Mouse (Mus musculus): Measurements from ENCODE around the gene Susd6. TPM values are rescaled to one million over a fixed set of nuclear protein-coding genes. Genes with fewer than 3 reads are reported as not detected.

The Susd6 gene
- polyA plus RNA-seq, 2 experiments = 11.1 to 11.6 TPM

DNA sequence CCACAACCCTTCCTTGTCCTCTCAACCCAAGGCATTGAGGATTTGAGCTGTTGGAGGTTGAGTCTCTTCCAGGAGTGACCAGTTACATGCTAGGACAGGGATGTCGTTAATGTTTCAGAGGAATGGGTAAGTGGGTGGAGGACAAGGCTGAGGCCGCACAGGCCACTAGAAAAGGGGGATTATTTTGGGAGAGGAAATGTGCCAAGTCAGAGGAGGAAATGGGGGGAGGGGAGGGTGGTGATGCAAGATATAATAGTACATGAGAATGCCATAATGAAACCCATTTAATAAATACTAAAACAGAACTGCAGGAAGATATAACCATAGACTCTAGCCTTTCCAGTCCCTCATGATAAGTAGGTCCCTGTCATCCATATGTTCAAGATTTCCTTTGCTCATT is 19.7 kb downstream of the Susd6 start:
- no peak overlapping the region for H3K4me3 ChIP-seq (ENCODE audit: insufficient read depth in 1 of 2, low read depth in 2 of 2, low read length in 2 of 2)
- WGBS (ENCODE audit: insufficient replicate concordance) = 47% methylated on average over 2 of the region's 2 CpGs
- peaks cover 53 to 54% of the 10 kb centered on the region in 2 experiments for H3K4me1 ChIP-seq (replicated peaks; ENCODE audit: control insufficient read depth in 2 of 2, insufficient read depth in 2 of 2, low read length in 1 of 2)
- H3K27ac ChIP-seq = no peak overlapping the region
- H3K36me3 ChIP-seq (replicated peaks; ENCODE audit: control insufficient read depth, insufficient read depth, low read depth) = no peaks in the 10 kb centered on the region; the same call in 1 of the 2 replicates
- ATAC-seq (ENCODE audit: insufficient read depth) = no peak
- no peak overlapping the region for H3K9ac ChIP-seq (replicated peaks)
- no peak for DNase-seq (ENCODE audit: low read depth in 3 of 3, low spot score in 3 of 3)
- no peak overlapping the region for H3K4me2 ChIP-seq (ENCODE audit: low read depth)
- no peak for TF ChIP-seq EP300 (IDR thresholded peaks at IDR 0.05; ENCODE audit: low read depth)
- no peak for TF ChIP-seq CTCF (IDR thresholded peaks at IDR 0.05; ENCODE audit: low read depth)
- no peaks in the 10 kb centered on the region for H3K27me3 ChIP-seq (ENCODE audit: control insufficient read depth, insufficient read depth, low read length)
- no peaks in the 10 kb centered on the region for H3K9me3 ChIP-seq (ENCODE audit: control insufficient read depth, low read length)

DNA sequence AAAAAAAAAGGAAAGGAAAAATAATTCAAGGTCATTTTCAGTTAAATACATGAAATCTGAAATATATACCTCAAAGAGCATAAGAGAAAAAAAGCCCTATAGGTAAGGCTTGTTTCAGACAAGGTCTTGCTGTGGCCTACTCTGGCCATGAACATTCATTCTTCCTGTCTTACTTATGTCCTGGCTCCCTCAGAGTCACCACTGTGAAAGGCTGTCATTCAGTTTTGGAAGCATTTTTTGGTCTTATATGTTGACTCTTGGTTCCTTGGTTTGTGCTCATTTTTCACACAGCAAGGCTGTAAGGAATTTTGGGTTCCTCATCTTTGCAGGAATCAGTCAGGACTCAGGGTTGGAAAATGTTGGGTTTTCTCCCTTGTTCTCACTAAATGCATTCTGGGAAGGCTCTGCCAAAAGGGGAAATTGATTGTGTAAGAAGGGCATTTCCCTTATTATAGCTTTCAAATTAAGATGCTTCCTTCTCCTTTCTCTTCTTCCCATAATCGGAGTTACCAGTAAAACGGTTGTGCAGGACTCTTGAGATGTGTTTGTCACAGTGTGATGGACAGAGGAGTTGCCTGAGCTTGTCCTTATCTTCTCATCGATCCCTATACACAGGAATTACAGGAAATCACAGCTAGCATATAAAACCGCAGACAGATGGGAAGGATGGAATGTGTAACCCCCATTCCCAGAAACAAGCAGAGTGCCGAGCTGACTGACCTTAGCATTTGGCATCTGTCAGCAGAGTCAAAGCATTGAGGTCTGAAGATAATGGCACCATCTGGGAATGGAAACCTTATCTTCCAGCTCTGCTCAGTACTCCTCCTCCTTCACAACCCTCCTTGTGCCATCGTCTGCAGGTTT is 21.6 kb downstream of the Susd6 start:
- Histone ChIP-seq H3K4me2 (ENCODE audit: low read depth) (peak overlapping the region; percentile 53), H3K27ac (peak overlapping the region; percentile 17), H3K9me3 (ENCODE audit: control insufficient read depth, low read length) (no peaks in the 10 kb centered on the region), H3K9ac (replicated peaks) (no peak overlapping the region), H3K4me3 (ENCODE audit: insufficient read depth in 1 of 2, low read depth in 2 of 2, low read length in 2 of 2) (no peak overlapping the region), H3K27me3 (ENCODE audit: control insufficient read depth, insufficient read depth, low read length) (no peaks in the 10 kb centered on the region), H3K4me1 (replicated peaks; ENCODE audit: control insufficient read depth in 2 of 2, insufficient read depth in 2 of 2, low read length in 1 of 2) (peaks cover 69% of the 10 kb centered on the region in 2 experiments), H3K36me3 (replicated peaks; ENCODE audit: control insufficient read depth, insufficient read depth, low read depth) (no peaks in the 10 kb centered on the region; the same call in 1 of the 2 replicates)
- peak; percentile 69 for ATAC-seq (ENCODE audit: insufficient read depth)
- 7% methylated on average over 6 of the region's 6 CpGs for WGBS (ENCODE audit: insufficient replicate concordance)
- no peak for TF ChIP-seq CTCF (IDR thresholded peaks at IDR 0.05; ENCODE audit: low read depth)
- TF ChIP-seq EP300 (IDR thresholded peaks at IDR 0.05; ENCODE audit: low read depth) = peak; percentile 71
- DNase-seq (ENCODE audit: low read depth in 3 of 3, low spot score in 3 of 3) = peak in 1 of 3 experiments; percentile 39

DNA sequence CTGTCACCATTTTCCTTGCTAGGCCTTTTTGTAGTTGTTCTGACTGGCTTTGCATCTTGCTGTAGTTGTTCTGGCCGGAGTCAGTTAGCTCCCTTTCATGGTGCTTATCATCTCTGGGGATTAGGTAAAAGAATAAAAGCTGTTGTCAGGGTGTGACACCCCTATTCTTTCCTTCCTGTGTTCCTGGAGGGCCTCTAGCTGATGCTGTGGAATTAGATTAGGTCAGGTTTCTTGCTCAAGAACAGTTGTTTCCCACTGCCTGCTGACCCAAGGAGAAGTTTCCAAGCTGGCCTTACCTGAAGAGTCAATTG is 22.2 kb downstream of the Susd6 start:
- Histone ChIP-seq H3K4me2 (ENCODE audit: low read depth) (peak overlapping the region; percentile 53), H3K36me3 (replicated peaks; ENCODE audit: control insufficient read depth, insufficient read depth, low read depth) (no peaks in the 10 kb centered on the region; the same call in none of the 2 replicates), H3K4me1 (replicated peaks; ENCODE audit: control insufficient read depth in 2 of 2, insufficient read depth in 2 of 2, low read length in 1 of 2) (peaks cover 73 to 75% of the 10 kb centered on the region in 2 experiments), H3K9ac (replicated peaks) (no peak overlapping the region; the same call in 1 of the 2 replicates), H3K9me3 (ENCODE audit: control insufficient read depth, low read length) (no peaks in the 10 kb centered on the region), H3K27ac (peak overlapping the region; percentile 17), H3K27me3 (ENCODE audit: control insufficient read depth, insufficient read depth, low read length) (no peaks in the 10 kb centered on the region), H3K4me3 (ENCODE audit: insufficient read depth in 1 of 2, low read depth in 2 of 2, low read length in 2 of 2) (no peak overlapping the region)
- WGBS (ENCODE audit: insufficient replicate concordance) = 10% methylated on average over 1 of the region's 1 CpGs
- TF ChIP-seq CTCF (IDR thresholded peaks at IDR 0.05; ENCODE audit: low read depth) (no peak), EP300 (IDR thresholded peaks at IDR 0.05; ENCODE audit: low read depth) (peak; percentile 28)
- no peak for DNase-seq (ENCODE audit: low read depth in 3 of 3, low spot score in 3 of 3)
- ATAC-seq (ENCODE audit: insufficient read depth) = peak; percentile 5; the same call in 1 of the 2 replicates

DNA sequence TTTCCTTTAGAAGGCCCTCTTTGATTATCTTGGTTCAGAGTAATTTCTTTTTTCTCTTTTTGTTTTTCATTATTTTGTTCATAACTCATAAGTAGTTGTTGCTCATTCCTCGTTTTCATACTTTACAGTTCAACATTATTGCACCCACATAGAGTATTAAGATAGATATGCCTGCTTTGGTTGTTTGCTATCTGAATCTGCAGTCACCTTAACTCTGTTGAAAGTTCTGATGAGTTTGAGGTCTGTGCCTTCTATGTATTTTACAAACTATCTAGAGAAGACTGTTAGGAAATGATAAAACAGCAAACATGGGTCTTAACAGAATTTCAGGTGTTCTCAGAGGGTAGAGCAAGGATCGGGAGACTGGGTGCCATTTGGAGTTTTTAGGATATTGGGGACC is 23.1 kb downstream of the Susd6 start:
- Histone ChIP-seq H3K4me3 (ENCODE audit: insufficient read depth in 1 of 2, low read depth in 2 of 2, low read length in 2 of 2) (no peak overlapping the region; a peak in 1 of 4 replicates), H3K36me3 (replicated peaks; ENCODE audit: control insufficient read depth, insufficient read depth, low read depth) (no peaks in the 10 kb centered on the region; the same call in none of the 2 replicates), H3K27ac (peak overlapping the region; percentile 86), H3K9ac (replicated peaks) (peak overlapping the region; percentile 52), H3K27me3 (ENCODE audit: control insufficient read depth, insufficient read depth, low read length) (no peaks in the 10 kb centered on the region), H3K9me3 (ENCODE audit: control insufficient read depth, low read length) (no peaks in the 10 kb centered on the region), H3K4me1 (replicated peaks; ENCODE audit: control insufficient read depth in 2 of 2, insufficient read depth in 2 of 2, low read length in 1 of 2) (peaks cover 76 to 84% of the 10 kb centered on the region in 2 experiments), H3K4me2 (ENCODE audit: low read depth) (peak overlapping the region; percentile 61)
- WGBS (ENCODE audit: insufficient replicate concordance) = 18% methylated on average over 2 of the region's 2 CpGs
- DNase-seq (ENCODE audit: low read depth in 3 of 3, low spot score in 3 of 3) (peak in 1 of 3 experiments; percentile 32), ATAC-seq (ENCODE audit: insufficient read depth) (peak; percentile 26; the same call in 1 of the 2 replicates)
- TF ChIP-seq EP300 (IDR thresholded peaks at IDR 0.05; ENCODE audit: low read depth) = peak; percentile 59
- no peak for TF ChIP-seq CTCF (IDR thresholded peaks at IDR 0.05; ENCODE audit: low read depth)

DNA sequence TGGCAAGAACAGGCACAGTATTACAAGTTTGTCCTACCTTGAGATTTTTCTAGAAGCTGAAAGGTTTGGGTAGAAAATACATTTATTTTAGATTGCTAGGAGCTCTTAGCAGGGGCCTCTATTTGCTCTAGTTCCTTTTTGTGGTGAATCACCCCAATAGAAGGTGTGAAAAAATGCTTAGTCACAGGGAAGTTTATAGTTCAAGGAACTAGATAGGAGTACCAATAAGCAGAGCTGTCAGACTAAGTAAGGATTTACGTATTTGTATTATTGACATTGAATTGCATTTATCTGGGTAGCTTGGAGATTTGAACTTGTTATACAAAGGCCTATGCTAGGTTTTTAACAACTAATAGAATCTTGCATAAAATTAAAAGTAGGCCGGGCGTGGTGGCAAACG is 23.6 kb downstream of the Susd6 start:
- no peak for TF ChIP-seq EP300 (IDR thresholded peaks at IDR 0.05; ENCODE audit: low read depth)
- TF ChIP-seq CTCF (IDR thresholded peaks at IDR 0.05; ENCODE audit: low read depth) = no peak
- no peak overlapping the region; a peak in 1 of 4 replicates for H3K4me3 ChIP-seq (ENCODE audit: insufficient read depth in 1 of 2, low read depth in 2 of 2, low read length in 2 of 2)
- WGBS (ENCODE audit: insufficient replicate concordance) = 44% methylated on average over 4 of the region's 4 CpGs
- peaks cover 77 to 88% of the 10 kb centered on the region in 2 experiments for H3K4me1 ChIP-seq (replicated peaks; ENCODE audit: control insufficient read depth in 2 of 2, insufficient read depth in 2 of 2, low read length in 1 of 2)
- H3K4me2 ChIP-seq (ENCODE audit: low read depth) = peak overlapping the region; percentile 61
- peak overlapping the region; percentile 52 for H3K9ac ChIP-seq (replicated peaks)
- H3K36me3 ChIP-seq (replicated peaks; ENCODE audit: control insufficient read depth, insufficient read depth, low read depth) = no peaks in the 10 kb centered on the region; the same call in none of the 2 replicates
- no peaks in the 10 kb centered on the region for H3K27me3 ChIP-seq (ENCODE audit: control insufficient read depth, insufficient read depth, low read length)
- ATAC-seq (ENCODE audit: insufficient read depth) (peak; percentile 67), DNase-seq (ENCODE audit: low read depth in 3 of 3, low spot score in 3 of 3) (peak in 1 of 3 experiments; percentile 65)
- H3K9me3 ChIP-seq (ENCODE audit: control insufficient read depth, low read length) = no peaks in the 10 kb centered on the region
- peak overlapping the region; percentile 86 for H3K27ac ChIP-seq

Data from liver, embryonic 14.5 days (tissue).